Mouse (Mus musculus): ENCODE measurements around the gene Galntl6. TPM values are rescaled to one million over a fixed set of nuclear protein-coding genes. Genes with fewer than 3 reads are reported as not detected.

Galntl6 gene
- total and polyA plus RNA-seq, 2 experiments from 2014 or later, result 17.5 to 24.3 TPM

GRCm38 (mm10) chr8:57779551-57779950 lies 1132.9 kb downstream of the Galntl6 start:
- H3K9ac ChIP-seq (replicated peaks; ENCODE audit: low read length, poor library complexity, severe bottlenecking), result no peak overlapping the region
- H3K27me3 ChIP-seq (ENCODE audit: insufficient read depth, low read length), result no peaks in the 10 kb centered on the region
- no peak overlapping the region for H3K4me3 ChIP-seq (ENCODE audit: low read depth, low read length)
- H3K27ac ChIP-seq (ENCODE audit: low read depth, low read length), result no peak overlapping the region
- H3K4me2 ChIP-seq (ENCODE audit: low read depth, low read length, poor library complexity, severe bottlenecking), result no peak overlapping the region
- no peaks in the 10 kb centered on the region for H3K9me3 ChIP-seq (ENCODE audit: low read length)
- no peaks in the 10 kb centered on the region for H3K4me1 ChIP-seq (ENCODE audit: insufficient read depth, low read length)
- no peak for TF ChIP-seq CTCF (IDR thresholded peaks at IDR 0.05)
- H3K36me3 ChIP-seq (ENCODE audit: insufficient read depth, low read length), result no peaks in the 10 kb centered on the region
- ATAC-seq (ENCODE audit: low FRiP score), result no peak
- 84% methylated on average over 7 of the region's 7 CpGs for WGBS
- no peak for DNase-seq (ENCODE audit: low spot score)

- no peak for ATAC-seq (ENCODE audit: low FRiP score)
- Histone ChIP-seq H3K4me2 (ENCODE audit: low read depth, low read length, poor library complexity, severe bottlenecking) (no peak overlapping the region), H3K9ac (replicated peaks; ENCODE audit: low read length, poor library complexity, severe bottlenecking) (no peak overlapping the region), H3K36me3 (ENCODE audit: insufficient read depth, low read length) (no peaks in the 10 kb centered on the region), H3K27me3 (ENCODE audit: insufficient read depth, low read length) (no peaks in the 10 kb centered on the region), H3K4me3 (ENCODE audit: low read depth, low read length) (no peak overlapping the region), H3K9me3 (ENCODE audit: low read length) (no peaks in the 10 kb centered on the region), H3K4me1 (ENCODE audit: insufficient read depth, low read length) (no peaks in the 10 kb centered on the region), H3K27ac (ENCODE audit: low read depth, low read length) (no peak overlapping the region)
- WGBS, result 89% methylated on average over 7 of the region's 7 CpGs
- TF ChIP-seq CTCF (IDR thresholded peaks at IDR 0.05), result no peak
- no peak for DNase-seq (ENCODE audit: low spot score)
Measured at GRCm38 (mm10) chr8:57777988-57778721, 1134.3 kb downstream of the Galntl6 start.

GRCm38 (mm10) chr8:57776723-57777122 lies 1135.7 kb downstream of the Galntl6 start:
- Histone ChIP-seq H3K27me3 (ENCODE audit: insufficient read depth, low read length) (no peaks in the 10 kb centered on the region), H3K27ac (ENCODE audit: low read depth, low read length) (no peak overlapping the region), H3K4me3 (ENCODE audit: low read depth, low read length) (no peak overlapping the region), H3K9ac (replicated peaks; ENCODE audit: low read length, poor library complexity, severe bottlenecking) (no peak overlapping the region), H3K4me2 (ENCODE audit: low read depth, low read length, poor library complexity, severe bottlenecking) (no peak overlapping the region), H3K36me3 (ENCODE audit: insufficient read depth, low read length) (no peaks in the 10 kb centered on the region), H3K9me3 (ENCODE audit: low read length) (no peaks in the 10 kb centered on the region), H3K4me1 (ENCODE audit: insufficient read depth, low read length) (no peaks in the 10 kb centered on the region)
- no peak for TF ChIP-seq CTCF (IDR thresholded peaks at IDR 0.05)
- ATAC-seq (ENCODE audit: low FRiP score), result no peak
- 60% methylated on average over 7 of the region's 7 CpGs for WGBS
- DNase-seq (ENCODE audit: low spot score), result no peak

DNA sequence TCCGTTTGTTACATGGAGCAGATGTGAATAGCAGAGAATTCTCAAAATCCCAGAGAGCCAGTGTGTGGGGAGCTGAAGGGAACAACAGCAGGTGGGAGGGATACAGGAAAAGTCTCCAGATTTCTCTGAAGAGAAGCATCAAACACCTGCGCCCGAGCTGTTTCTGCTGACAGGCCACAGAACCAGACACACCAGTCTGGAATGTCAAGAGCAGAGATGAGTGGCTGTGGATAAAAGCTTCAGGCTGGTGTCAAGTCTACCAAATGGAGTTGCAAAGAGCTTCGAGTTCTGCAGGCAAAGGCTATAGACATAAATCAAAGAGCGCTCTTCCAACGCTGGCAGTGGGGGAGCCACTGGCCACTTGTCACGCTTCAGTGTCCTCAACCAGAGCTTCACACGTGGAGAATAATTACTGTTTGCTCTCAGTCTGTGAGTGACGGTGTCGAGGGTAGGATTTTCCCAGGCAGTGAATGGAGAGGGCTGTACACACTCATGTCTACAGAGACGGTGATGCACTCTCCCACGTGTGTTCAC lies 1139.6 kb downstream of the Galntl6 start:
- no peak for DNase-seq (ENCODE audit: low spot score)
- TF ChIP-seq CTCF (IDR thresholded peaks at IDR 0.05), result no peak
- Histone ChIP-seq H3K4me2 (ENCODE audit: low read depth, low read length, poor library complexity, severe bottlenecking) (no peak overlapping the region), H3K36me3 (ENCODE audit: insufficient read depth, low read length) (no peaks in the 10 kb centered on the region), H3K27me3 (ENCODE audit: insufficient read depth, low read length) (no peaks in the 10 kb centered on the region), H3K27ac (ENCODE audit: low read depth, low read length) (no peak overlapping the region), H3K4me3 (ENCODE audit: low read depth, low read length) (no peak overlapping the region), H3K9me3 (ENCODE audit: low read length) (no peaks in the 10 kb centered on the region), H3K9ac (replicated peaks; ENCODE audit: low read length, poor library complexity, severe bottlenecking) (no peak overlapping the region), H3K4me1 (ENCODE audit: insufficient read depth, low read length) (no peaks in the 10 kb centered on the region)
- ATAC-seq (ENCODE audit: low FRiP score), result peak; percentile 60; the same call in 1 of the 2 replicates
- WGBS, result 29% methylated on average over 12 of the region's 12 CpGs

DNA sequence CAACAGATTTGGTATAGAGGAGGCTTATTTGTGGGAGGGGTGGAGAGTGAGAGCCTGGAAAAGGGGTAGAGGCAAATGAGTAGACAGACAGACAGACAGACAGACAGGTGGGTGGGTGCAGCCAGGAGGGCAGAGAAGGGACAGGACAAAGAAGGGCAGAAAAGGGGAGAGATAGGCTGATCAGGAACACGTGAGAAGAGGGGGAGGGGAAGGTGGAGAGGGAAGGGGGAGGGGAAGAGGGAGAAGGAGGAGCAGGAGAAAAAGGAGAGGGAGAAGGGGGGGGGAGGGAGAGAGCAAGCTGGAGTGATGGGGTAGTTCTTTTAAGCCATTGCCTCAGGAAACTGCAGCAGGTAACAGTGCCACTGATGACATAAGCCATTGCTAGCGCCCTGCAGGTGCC lies 1144.9 kb downstream of the Galntl6 start:
- H3K36me3 ChIP-seq (ENCODE audit: insufficient read depth, low read length), result no peaks in the 10 kb centered on the region
- WGBS, result 23% methylated on average over 2 of the region's 2 CpGs
- no peak overlapping the region for H3K4me3 ChIP-seq (ENCODE audit: low read depth, low read length)
- H3K4me2 ChIP-seq (ENCODE audit: low read depth, low read length, poor library complexity, severe bottlenecking), result no peak overlapping the region
- H3K9me3 ChIP-seq (ENCODE audit: low read length), result no peaks in the 10 kb centered on the region
- no peaks in the 10 kb centered on the region for H3K27me3 ChIP-seq (ENCODE audit: insufficient read depth, low read length)
- H3K27ac ChIP-seq (ENCODE audit: low read depth, low read length), result no peak overlapping the region
- DNase-seq (ENCODE audit: low spot score) (no peak), ATAC-seq (ENCODE audit: low FRiP score) (no peak)
- no peak for TF ChIP-seq CTCF (IDR thresholded peaks at IDR 0.05)
- H3K9ac ChIP-seq (replicated peaks; ENCODE audit: low read length, poor library complexity, severe bottlenecking), result no peak overlapping the region
- peaks cover 4% of the 10 kb centered on the region; the same call in 1 of the 2 replicates for H3K4me1 ChIP-seq (ENCODE audit: insufficient read depth, low read length)

DNA sequence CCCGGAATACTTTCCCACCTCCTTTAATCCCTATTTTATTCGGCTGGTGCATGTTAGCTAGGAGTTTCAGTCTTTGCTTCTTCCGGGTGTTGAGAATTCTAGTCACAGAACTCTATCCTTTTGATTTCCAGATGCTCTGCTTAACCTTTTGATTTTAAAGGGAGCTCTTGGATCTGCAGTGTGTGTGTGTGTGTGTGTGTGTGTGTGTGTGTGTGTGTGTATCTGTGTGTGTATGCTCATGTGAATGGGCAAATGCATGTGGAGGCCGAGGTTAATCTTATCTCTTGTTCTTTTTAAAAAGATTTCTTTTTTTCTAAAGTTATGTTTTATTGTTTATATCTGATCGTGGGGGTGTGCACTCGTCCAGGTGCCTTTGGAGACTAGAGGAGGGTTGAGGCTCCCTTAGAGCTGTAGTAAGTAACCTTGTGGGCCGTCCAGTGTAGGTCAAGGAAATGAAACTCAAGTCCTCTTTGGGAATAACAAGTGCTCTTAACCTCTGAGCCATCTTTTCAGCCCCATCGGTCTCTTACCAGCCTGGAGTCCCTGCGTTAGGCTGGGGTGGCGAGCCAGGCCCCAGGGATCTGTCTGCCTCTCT lies 1145.9 kb downstream of the Galntl6 start:
- DNase-seq (ENCODE audit: low spot score), result no peak
- TF ChIP-seq CTCF (IDR thresholded peaks at IDR 0.05), result no peak
- no peak overlapping the region for H3K27ac ChIP-seq (ENCODE audit: low read depth, low read length)
- H3K9ac ChIP-seq (replicated peaks; ENCODE audit: low read length, poor library complexity, severe bottlenecking), result no peak overlapping the region
- peaks cover 4% of the 10 kb centered on the region; the same call in 1 of the 2 replicates for H3K4me1 ChIP-seq (ENCODE audit: insufficient read depth, low read length)
- WGBS, result 38% methylated on average over 10 of the region's 10 CpGs
- no peaks in the 10 kb centered on the region for H3K9me3 ChIP-seq (ENCODE audit: low read length)
- H3K27me3 ChIP-seq (ENCODE audit: insufficient read depth, low read length), result no peaks in the 10 kb centered on the region
- ATAC-seq (ENCODE audit: low FRiP score), result peak; percentile 34; the same call in 1 of the 2 replicates
- H3K4me3 ChIP-seq (ENCODE audit: low read depth, low read length), result no peak overlapping the region
- no peaks in the 10 kb centered on the region for H3K36me3 ChIP-seq (ENCODE audit: insufficient read depth, low read length)
- peak overlapping the region; percentile 29 for H3K4me2 ChIP-seq (ENCODE audit: low read depth, low read length, poor library complexity, severe bottlenecking)
